Mouse (Mus musculus) G1E (cell line): Measurements from ENCODE around the gene Mrpl22.

ENCODE experiments used
- CTCF ChIP-seq: IDR thresholded peaks from 2 replicates; pipeline ENCODE4 v1.5.1; 2012; ENCODE audit warnings: low read depth, low read length, inconsistent platforms, mixed read lengths
- GATA1 ChIP-seq: IDR thresholded peaks from 2 replicates; pipeline ENCODE4 v1.6.1; 2012; ENCODE audit warnings: borderline replicate concordance, low read length, inconsistent platforms, mixed read lengths
- GATA2 ChIP-seq: IDR thresholded peaks from 2 replicates; pipeline ENCODE4 v1.6.1; 2012; ENCODE audit warnings: low read depth, low read length, inconsistent platforms, borderline replicate concordance

- TF ChIP-seq CTCF (no peak), GATA1 (no peak), GATA2 (no peak)
Observed at GRCm38 (mm10) chr11:58165072-58165471, 6.4 kb upstream of the Mrpl22 start.
